In the genomic region with DNA sequence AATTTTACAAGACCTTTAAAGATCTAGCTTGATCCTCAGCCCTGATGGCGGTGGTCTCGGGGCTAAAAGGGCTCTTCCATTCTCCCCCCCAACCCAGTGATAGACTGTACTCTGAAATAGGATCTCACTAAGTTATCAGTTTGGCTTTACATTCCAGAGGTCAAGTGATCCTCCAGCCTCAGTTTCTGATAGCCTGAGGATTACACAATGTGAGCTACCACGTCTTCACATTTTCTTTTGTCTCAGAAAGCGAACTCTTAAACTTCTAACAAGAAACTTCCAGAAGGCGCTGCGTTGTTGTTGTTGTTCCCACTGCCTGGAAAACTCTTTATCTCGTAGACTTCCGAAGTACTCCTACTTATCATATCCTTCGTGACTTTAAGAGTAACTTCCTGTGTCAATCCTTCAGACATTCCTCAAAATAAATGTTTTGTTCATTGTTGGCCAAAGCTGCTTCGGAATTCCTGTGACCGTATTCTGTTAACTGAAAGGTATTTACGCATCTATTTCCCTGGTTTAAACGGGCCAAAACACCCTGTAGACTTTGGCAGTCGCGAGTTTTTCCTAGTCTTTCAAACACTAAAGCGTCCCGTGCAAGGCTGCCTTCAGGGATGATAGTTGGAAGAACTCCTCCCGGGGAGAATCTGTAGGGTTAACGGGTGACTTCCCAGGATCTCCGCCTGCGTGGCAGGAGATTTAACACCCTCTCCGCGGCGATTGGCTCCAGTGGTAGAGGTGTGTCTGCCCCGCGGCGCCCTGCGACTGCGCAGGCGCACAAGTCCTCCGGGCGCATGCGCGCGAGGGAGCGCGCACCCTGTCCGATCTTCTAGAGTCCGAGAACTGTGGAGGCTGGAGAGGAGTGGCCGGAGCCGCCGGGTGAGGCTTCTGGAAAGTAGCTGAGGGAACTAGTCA, we compare ENCODE assay signal across 8 mouse cellular contexts. TPM values are rescaled to one million over a fixed set of nuclear protein-coding genes. Genes with fewer than 3 reads are reported as not detected.
DNase-seq lines count a peak whose midpoint lies in the region; ATAC-seq and TF ChIP-seq lines count a peak whose summit lies in the region.

A gene (plus strand): TSS at position 786 of the 912 bp plus-strand sequence.

- peak; percentile 57 for TF ChIP-seq EP300 in lung, postnatal 0 days (IDR thresholded peaks at IDR 0.05)

- no peaks in the 10 kb centered on the region for H3K27me3 ChIP-seq in hindbrain, embryonic 10.5 days (ENCODE audit: insufficient read depth, poor library complexity, severe bottlenecking)
- no peaks in the 10 kb centered on the region for H3K27me3 ChIP-seq in lung, postnatal 0 days (replicated peaks; ENCODE audit: insufficient read depth, low read length)

- DNase-seq in MN1 (ENCODE audit: low spot score): peak; percentile 96
- peak; percentile 95 for DNase-seq in cerebellum, adult 9-10 months
- peak; percentile 97 for DNase-seq in hindbrain, embryonic 10.5 days (ENCODE audit: low spot score)
- peak; percentile 96 for DNase-seq in layer of hippocampus, adult 9-11 months
- peak; percentile 97 for DNase-seq in lung, postnatal 0 days (ENCODE audit: low spot score)
- DNase-seq in ovary, postnatal 14 days (ENCODE audit: low spot score): peak; percentile 89
- peak; percentile 90 for DNase-seq in thymus, postnatal 14 days

- peaks cover 28% of the 10 kb centered on the region for H3K4me1 ChIP-seq in hindbrain, embryonic 10.5 days (replicated peaks)
- H3K4me1 ChIP-seq in lung, postnatal 0 days (ENCODE audit: insufficient read depth, low read depth, low read length): peaks cover 2% of the 10 kb centered on the region; the same call in 1 of the 2 replicates

- ATAC-seq in frontal cortex, adult (ENCODE audit: low TSS enrichment): peak; percentile 97
- ATAC-seq in lung, postnatal 0 days: peak; percentile 96

- H3K27ac ChIP-seq in hindbrain, embryonic 10.5 days: peak within 1 kb of the TSS; percentile 89
- peak within 1 kb of the TSS; percentile 95 for H3K27ac ChIP-seq in lung, postnatal 0 days (ENCODE audit: low read length)

- no peak for TF ChIP-seq CTCF in lung, postnatal 0 days (IDR thresholded peaks at IDR 0.05)

- WGBS in hindbrain, embryonic 10.5 days: 2% methylated on average over 42 of the region's 42 CpGs
- under 1% methylated on average over 42 of the region's 42 CpGs for WGBS in lung, postnatal 0 days

- peak within 1 kb of the TSS; percentile 76 for H3K9ac ChIP-seq in lung, postnatal 0 days (replicated peaks; ENCODE audit: low read depth)

- H3K4me2 ChIP-seq in lung, postnatal 0 days (replicated peaks; ENCODE audit: low read depth, low read length): peak within 1 kb of the TSS; percentile 65

- H3K36me3 ChIP-seq in hindbrain, embryonic 10.5 days: peaks cover 15% of the 10 kb centered on the region
- no peaks in the 10 kb centered on the region for H3K36me3 ChIP-seq in lung, postnatal 0 days (ENCODE audit: insufficient read depth, low read length)

- peak within 1 kb of the TSS; percentile 67 for H3K4me3 ChIP-seq in hindbrain, embryonic 10.5 days
- peak within 1 kb of the TSS; percentile 82 for H3K4me3 ChIP-seq in lung, postnatal 0 days (ENCODE audit: low read depth, low read length)

- H3K9me3 ChIP-seq in hindbrain, embryonic 10.5 days: no peaks in the 10 kb centered on the region
- H3K9me3 ChIP-seq in lung, postnatal 0 days (ENCODE audit: low read length): no peaks in the 10 kb centered on the region

RNA-seq across cellular contexts. Expression of the gene that starts here (rescaled TPM):
- polyA plus RNA-seq in hindbrain, embryonic 10.5 days (2016; fragmentation: Nextera tagmentation; extraction: Ambion mirVana): 42.0 and 53.4 TPM in 2 replicates
- 40.0 and 48.0 TPM in 2 replicates for polyA plus RNA-seq in lung, postnatal 0 days (2015; fragmentation: Nextera tagmentation; extraction: Ambion mirVana)

Comparison
In these comparisons a context has a peak if more than half of its experiments do, and no peak if none do; other contexts are left out.
1. Peak in every context shown above with its lines: DNase-seq, ATAC-seq, H3K4me3 ChIP-seq and H3K27ac ChIP-seq.